Mouse (Mus musculus) Patski (cell line): ENCODE measurements around the gene Stac. TPM values are rescaled to one million over a fixed set of nuclear protein-coding genes. Genes with fewer than 3 reads are reported as not detected.

Experiments used
- ATAC-seq: fragments of 100-300 bp; one replicate; pipeline ENCODE4 v1.8.0; 2021
- CTCF ChIA-PET: fragments of 350-600 bp; sonication (Branson Sonifier 250); formaldehyde crosslinking; loops from one replicate; lab custom pipeline; 2022; ENCODE audit warnings: inconsistent platforms; lab: Charles Lee
- POLR2A ChIA-PET: fragments of 350-600 bp; sonication (Branson Sonifier 250); formaldehyde crosslinking; loops from one replicate; lab custom pipeline; 2022; ENCODE audit warnings: antibody characterized with exemption, inconsistent platforms; lab: Charles Lee
- DNase-seq: peaks from one replicate; pipeline ENCODE4 v3.0.0-alpha.2; 2011; ENCODE audit warnings: low read depth, low spot score
- H3K27me3 ChIP-seq: fragments of 371-371 bp; one replicate; pipeline ENCODE4 v1.5.1; 2021
- CTCF ChIP-seq: fragments of 100-300 bp; IDR thresholded peaks from one replicate; pipeline ENCODE4 v1.5.1; 2021
- in situ Hi-C: fragments of 300-500 bp; cut with MboI; formaldehyde crosslinking; loops from 3 replicates; pipeline ENCODE4 v1.11.1; 2018; ENCODE audit warnings: low pct_unique_long_range_greater_than_20kb, mixed read lengths
- polyA plus RNA-seq: library from polyadenylated mRNA; unstranded; gene quantifications from one replicate; pipeline ENCODE4 v1.2.3, GENCODE M21; 2021

Stac gene
- 0.08 TPM for polyA plus RNA-seq

DNA sequence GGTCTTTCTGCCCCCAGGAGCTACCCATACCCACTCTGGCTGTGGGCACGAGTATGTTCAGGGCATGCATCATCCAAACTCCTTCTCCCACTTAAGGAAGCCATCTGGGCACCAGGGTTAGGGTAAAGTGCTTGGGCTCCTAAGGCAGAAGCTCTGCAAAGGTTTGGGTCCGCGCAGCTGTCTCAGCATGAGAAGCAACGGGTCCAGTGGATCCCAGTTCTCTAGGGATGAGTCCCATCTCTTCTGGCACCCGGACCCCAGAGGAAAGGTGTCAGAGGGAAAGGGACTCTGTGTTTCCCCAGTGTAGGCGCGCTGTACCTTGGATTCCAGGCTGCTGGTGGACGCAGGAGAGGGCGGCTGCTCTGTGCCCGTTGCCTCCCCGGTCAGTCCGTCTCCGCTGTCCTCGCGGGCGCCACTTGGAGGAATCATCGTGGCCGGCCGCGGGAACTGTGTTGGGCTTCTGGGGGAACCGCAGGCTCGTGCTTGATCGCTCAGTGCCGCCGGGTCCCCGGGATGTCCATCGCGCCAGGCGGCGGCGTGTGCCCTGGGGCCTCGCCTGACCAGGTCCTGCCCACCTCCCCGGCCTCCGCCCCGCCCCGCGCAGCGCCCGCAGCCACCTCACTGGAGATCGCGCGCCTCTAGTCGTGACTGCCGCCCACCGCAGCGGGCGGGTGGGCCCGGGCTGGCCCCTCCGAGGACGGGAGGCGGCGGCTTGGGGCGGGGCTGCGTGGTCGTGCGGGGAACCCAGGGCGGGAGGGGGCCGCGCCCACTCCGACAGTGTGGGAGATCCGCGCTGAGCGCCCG, at the start of gene Stac:
Stac (minus strand) TSS at position 669 of the 804 bp plus-strand sequence.
- TF ChIP-seq CTCF: no peak
- DNase-seq (no peak), ATAC-seq (no peak)
- in situ Hi-C loops: no loop called here
- H3K27me3 ChIP-seq: no peaks in the 10 kb centered on the region
- ChIA-PET POLR2A (no interaction called here), CTCF (interaction anchor here (1.5 kb wide), 1 partner anchor 30 kb away, joined by 3 read pairs; no protein-coding TSS in a partner anchor)

DNA sequence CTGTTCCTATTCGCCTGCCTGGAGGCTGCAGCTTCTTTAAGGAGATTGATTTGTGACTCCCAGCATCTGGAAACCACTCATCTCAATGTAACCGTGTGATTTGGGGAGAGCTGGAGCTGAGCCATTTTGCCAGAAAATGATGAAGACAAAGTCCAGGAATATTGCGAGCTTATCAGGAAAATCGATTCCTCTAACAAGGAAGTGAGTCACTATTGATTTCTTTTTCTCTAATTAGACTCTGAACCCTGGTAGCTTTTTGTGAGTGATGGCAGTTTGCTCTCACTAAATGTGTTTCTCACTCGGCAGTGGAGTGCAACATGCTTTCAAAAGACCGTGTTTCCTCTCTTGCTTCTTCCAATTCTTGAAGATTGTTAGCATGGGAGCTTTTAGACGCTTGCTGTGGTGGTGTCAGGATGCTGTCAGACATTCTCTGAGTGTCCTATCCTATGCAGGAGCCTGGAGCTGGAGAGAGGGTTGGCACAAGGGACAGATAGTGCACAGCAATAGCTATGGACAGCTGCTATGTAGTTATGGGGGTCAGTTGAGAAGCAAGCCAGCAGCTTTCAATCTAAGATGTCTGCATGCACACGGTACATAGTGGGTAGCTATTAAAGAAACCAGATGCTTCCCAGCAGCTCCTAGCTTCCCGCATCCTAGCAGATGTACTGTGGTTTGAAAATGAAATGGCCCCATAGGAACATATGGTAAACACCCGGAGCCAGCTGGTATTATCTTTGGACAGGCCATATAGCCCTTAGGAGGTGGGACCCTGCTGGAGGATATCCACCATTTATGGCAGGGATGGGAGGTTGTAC, 49.5 kb upstream of the Stac start:
- no peak for TF ChIP-seq CTCF
- no peak for DNase-seq

DNA sequence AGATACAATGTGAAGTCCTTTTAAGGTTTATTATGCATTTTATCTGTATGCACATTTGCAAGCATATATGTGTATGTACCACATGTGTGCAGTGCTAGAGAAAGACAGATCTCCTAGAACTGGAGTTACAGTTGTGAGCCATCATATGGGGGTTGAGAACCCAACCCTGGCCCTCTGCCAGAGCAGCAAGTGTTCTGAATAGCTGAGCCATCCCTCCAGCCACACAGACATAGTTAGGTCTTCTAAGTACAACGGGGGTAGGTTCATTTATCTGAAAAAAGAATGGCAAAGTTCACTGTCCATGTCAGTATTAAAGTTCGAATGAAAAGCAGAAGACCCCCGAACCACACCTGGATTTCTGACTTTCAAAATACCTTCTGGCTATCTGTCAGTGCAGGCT, 48.9 kb upstream of the Stac start:
- no peak for DNase-seq
- no peak for ATAC-seq
- ChIA-PET CTCF (interaction anchor here (1.2 to 1.6 kb wide), 3 partner anchors 11 to 24 kb away, joined by 3 read pairs; no protein-coding TSS in a partner anchor), POLR2A (interaction anchor here (1.2 kb wide), 1 partner anchor 13 kb away, joined by 3 read pairs; no protein-coding TSS in a partner anchor)
- TF ChIP-seq CTCF: no peak
- H3K27me3 ChIP-seq: no peaks in the 10 kb centered on the region
- in situ Hi-C loops: no loop called here

More for the DNA sequence above, 49.5 kb upstream of the Stac start:
- ChIA-PET CTCF (interaction anchor here (1.2 to 1.6 kb wide), 3 partner anchors 11 to 25 kb away, joined by 3 read pairs; no protein-coding TSS in a partner anchor), POLR2A (interaction anchor here (1.2 kb wide), 1 partner anchor 14 kb away, joined by 3 read pairs; no protein-coding TSS in a partner anchor)
- in situ Hi-C loops: no loop called here
- no peak for ATAC-seq
- H3K27me3 ChIP-seq: no peaks in the 10 kb centered on the region

DNA sequence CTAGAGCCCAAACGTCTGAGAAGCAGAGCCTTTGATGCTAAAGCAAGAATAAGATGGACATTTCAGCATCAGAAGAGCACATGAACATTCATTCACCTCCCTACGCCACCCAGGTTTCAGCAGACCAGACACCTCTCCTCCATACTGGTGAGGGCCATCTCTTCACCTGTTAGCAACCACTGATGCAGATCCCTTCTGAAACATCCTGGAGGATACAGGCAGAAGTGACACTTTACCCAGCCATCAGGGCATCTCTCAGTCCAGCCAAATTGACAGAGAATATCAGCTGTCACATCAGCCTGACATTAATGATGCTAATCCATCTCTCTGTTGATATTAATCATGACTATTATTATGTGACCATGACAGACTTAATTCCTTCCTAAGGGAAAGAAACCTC, 47.6 kb upstream of the Stac start:
- in situ Hi-C loops: no loop called here
- POLR2A ChIA-PET: no interaction called here
- ATAC-seq: no peak
- CTCF ChIA-PET: no interaction called here
- TF ChIP-seq CTCF: no peak
- no peaks in the 10 kb centered on the region for H3K27me3 ChIP-seq
- no peak for DNase-seq

DNA sequence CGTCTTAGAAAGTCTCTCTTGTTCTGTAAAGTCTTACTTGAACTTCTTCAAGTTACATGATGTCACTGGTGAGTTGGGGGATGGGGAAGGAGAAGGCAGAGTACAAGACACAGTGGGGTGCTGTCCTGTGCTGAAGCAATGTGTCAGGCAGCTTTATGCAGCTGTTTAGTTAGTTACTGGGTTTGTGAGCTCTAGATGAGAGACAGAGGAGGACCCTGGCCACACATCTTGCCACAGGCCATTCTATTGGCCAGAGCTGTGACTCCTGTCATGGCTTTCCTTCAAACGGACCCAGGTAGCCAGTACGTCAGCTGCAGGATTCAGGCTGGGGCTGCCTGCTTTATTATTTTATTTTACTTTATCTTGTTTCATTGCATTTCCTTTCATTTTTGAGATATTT, 45.8 kb upstream of the Stac start:
- DNase-seq (no peak), ATAC-seq (no peak)
- no peaks in the 10 kb centered on the region for H3K27me3 ChIP-seq
- in situ Hi-C loops: no loop called here
- no peak for TF ChIP-seq CTCF
- POLR2A ChIA-PET: no interaction called here
- CTCF ChIA-PET: no interaction called here

DNA sequence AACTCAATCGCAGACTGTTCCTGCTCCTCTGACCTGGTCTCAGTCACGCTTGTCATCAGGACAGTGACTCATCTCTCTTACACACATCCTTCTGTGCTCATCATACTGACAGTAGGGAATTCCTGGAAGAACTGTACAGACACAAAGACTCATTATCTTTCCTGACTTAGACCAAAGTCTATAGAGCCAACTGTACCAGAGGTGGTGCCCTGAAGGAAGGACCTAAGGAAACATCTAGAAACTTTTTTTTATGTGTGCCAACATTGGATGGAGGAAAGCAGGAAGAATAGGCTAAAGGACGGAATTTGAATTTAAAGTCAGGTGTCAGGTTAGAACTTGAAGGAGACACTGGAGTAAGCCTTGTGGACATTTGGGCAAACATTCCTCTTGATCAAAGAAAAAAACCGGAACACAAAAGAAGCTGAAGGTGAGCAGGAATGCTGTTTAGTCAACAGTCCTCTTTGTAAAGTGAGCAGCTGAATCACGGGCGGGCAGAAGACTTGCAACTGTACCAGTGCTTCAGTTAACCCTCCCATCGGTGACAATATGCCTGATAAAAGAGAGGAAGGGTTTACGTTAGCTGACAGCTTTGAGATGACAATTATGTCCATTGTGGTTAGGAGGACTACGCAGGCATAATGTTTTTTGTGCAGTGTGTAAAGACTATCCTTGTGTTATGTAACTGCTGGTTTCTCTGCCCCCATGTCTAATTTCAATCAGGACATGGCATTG, 42.0 kb upstream of the Stac start:
- no peak for TF ChIP-seq CTCF
- no peak for DNase-seq
- no peak for ATAC-seq
- in situ Hi-C loops: no loop called here
- CTCF ChIA-PET: interaction anchor here (1.2 kb wide), 2 partner anchors 9 to 236 kb away, joined by 3 read pairs; no protein-coding TSS in a partner anchor
- no peaks in the 10 kb centered on the region for H3K27me3 ChIP-seq
- POLR2A ChIA-PET: no interaction called here

DNA sequence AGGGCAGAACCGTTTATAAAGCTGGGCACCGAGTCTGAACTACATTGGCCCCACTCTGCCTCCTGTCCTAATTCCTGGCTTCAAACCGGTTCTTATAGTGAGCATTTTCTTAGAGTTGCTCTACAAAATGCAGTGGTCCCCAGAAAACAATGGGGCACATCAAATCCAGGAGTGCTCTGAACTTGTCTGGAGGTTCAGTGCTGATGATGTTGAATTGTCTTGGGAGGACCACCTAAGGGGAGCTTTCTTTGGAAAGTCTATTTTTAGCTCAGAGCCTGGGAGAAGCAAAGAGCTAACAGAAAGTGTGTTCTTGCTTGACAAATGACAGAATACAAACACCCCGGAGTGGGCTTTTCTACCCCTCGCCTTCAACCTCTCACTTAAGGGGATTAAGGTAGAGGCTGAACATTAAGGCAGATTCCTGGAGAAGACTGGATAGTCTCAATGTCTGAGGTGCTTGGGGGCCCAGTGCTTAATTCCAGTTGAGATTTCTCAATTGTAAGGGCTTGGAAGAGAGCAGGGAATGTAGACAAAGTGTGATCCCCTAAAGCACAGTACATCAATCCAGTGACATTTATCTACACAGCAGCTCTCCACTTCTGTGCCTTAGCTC, 34.9 kb upstream of the Stac start:
- ChIA-PET POLR2A (interaction anchor here (0.6 to 1.4 kb wide), 2 partner anchors 15 to 443 kb away, joined by 3 read pairs; no protein-coding TSS in a partner anchor), CTCF (interaction anchor here (1.2 kb wide), 1 partner anchor 21 kb away, joined by 3 read pairs; no protein-coding TSS in a partner anchor)
- ATAC-seq (no peak), DNase-seq (no peak)
- no peak for TF ChIP-seq CTCF
- in situ Hi-C loops: no loop called here
- no peaks in the 10 kb centered on the region for H3K27me3 ChIP-seq

DNA sequence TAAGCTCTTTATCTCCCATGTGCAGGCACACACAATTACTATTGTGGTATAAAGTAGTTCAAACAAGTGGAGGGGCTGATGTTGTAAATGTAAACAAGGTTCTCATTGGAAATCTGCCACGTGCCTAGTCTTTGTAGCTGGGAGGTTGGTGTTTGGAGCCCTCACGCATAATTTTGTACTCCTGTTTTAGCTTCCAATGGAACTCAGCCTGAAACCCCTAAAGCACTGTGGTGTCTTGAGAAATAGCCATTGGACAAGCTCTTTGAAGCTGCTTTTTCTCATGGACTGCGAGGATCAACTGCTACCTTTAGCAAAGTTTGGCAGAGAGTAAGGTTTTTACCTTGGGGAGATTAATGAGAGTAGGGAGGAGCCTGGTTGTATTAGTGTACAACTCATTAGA, 24.3 kb upstream of the Stac start:
- no peak for DNase-seq
- in situ Hi-C loops: no loop called here
- POLR2A ChIA-PET: no interaction called here
- no peaks in the 10 kb centered on the region for H3K27me3 ChIP-seq
- CTCF ChIA-PET: interaction anchor here (0.8 to 1.1 kb wide), 3 partner anchors 9 to 36 kb away, joined by 3 to 4 read pairs (median 3); no protein-coding TSS in a partner anchor
- no peak for ATAC-seq
- no peak for TF ChIP-seq CTCF

DNA sequence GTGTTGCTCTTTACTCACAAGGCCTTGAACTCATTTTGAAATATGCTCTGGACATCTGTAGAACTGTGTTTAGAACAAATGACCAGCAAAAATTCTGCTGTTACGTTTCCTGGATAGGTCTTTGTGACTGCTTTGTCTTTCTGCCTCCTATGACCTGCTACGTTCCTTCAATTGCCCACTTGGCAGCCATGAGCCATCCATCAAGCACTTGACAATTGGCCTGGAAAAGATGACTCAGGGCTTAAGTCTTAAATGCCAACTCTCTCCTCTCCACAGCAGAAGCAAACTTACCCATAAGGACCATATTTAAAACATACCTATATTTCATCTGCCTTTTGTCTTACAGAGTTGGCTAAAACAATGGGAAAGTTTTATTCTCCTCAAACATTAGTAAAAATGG, 10.0 kb upstream of the Stac start:
- POLR2A ChIA-PET: no interaction called here
- ATAC-seq: no peak
- CTCF ChIA-PET: no interaction called here
- no peaks in the 10 kb centered on the region for H3K27me3 ChIP-seq
- peak; percentile 57 for DNase-seq
- TF ChIP-seq CTCF: no peak
- in situ Hi-C loops: no loop called here
